Mouse (Mus musculus) left cerebral cortex, adult 9 months (tissue): ENCODE measurements around the gene Bcl2l11.

Experiments
- DNase-seq, 2 experiments: peaks; one replicate each; pipeline ENCODE4 v3.0.0; 2022; ENCODE audit warnings: low spot score in 2 of 2

Gene Bcl2l11

DNA sequence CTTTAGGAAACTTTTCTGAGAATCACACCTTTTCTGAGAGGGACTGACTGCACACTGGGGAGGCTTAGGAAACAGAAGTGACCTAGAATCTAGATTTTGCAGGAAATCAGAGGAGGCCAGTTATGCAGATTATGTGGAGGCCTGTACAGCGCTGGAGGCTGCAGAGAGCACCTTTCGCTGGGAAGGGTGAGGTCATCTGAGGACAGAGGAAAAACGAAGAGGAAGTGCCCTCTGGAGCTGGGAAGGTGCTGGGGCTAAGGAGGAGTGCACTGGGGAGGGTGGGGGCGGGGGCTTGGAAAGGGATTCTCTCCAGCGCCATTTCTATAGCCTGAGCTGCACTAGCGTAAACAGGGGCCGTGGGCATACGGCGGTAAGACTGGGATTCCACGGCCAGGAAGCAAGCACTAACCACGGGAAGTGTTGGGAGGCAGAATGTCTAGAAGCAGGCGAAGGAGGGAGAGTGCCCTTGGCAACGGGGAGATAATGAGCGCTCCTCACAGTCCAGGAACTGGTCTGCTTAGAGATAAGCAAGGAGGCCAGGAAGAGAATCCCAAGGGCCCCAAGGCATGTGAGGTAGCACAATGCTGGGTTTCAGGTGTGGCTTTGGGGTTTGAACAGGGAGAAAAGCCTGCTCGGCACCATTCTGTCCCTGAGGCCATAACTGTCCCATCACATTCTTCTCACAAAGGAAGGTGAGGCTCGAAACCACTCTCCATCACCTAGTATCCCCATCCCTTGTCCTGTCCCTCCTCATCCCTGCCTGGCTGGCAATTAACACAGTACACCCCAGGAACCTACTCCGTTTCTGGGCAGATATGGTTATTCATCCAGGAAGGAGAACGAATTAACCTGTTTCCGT is 85.4 kb downstream of the Bcl2l11 start:
- DNase-seq = no peak

GRCm38 (mm10) chr2:128211881-128212209 is 86.0 kb downstream of the Bcl2l11 start:
- no peak for DNase-seq
